Mouse (Mus musculus) lung, adult 2 months (tissue): Measurements from ENCODE around the gene Ebf1. TPM values are rescaled to one million over a fixed set of nuclear protein-coding genes. Genes with fewer than 3 reads are reported as not detected.

Source experiments
- DNase-seq: peaks from one replicate; pipeline ENCODE4 v3.0.0; 2022
- H3K4me1 ChIP-seq: fragments of 200-500 bp; 2 replicates; pipeline ENCODE4 v1.6.1; 2011; ENCODE audit warnings: low read length; ENCODE audit not compliant: control insufficient read depth, insufficient read depth
- H3K4me3 ChIP-seq: fragments of 200-500 bp; replicated peaks from 2 replicates; pipeline ENCODE3; 2011; ENCODE audit warnings: low read depth, mild to moderate bottlenecking, control low read depth, low read length; ENCODE audit errors: extremely low read depth
- CTCF ChIP-seq: fragments of 200-500 bp; IDR thresholded peaks from 2 replicates; pipeline ENCODE4 v1.5.1; 2011; ENCODE audit warnings: mild to moderate bottlenecking, low read length, control low read depth; ENCODE audit not compliant: insufficient read depth
- POLR2A ChIP-seq: fragments of 200-500 bp; IDR thresholded peaks from 2 replicates; pipeline ENCODE4 v1.6.1; 2011; ENCODE audit warnings: low read depth, mild to moderate bottlenecking, control low read depth, low read length, borderline replicate concordance; ENCODE audit errors: extremely low read depth
- WGBS: fragments of 180-500 bp; shearing (Covaris S2); methylation state at CpG from one replicate; pipeline ENCODE4 v1.1.7; 2018; 5-methylcytosine and 5-hydroxymethylcytosine counted together
- polyA plus RNA-seq: library from polyadenylated mRNA; depleted of rRNA; stranded (reverse); fragments of >200 nt; gene quantifications from 2 replicates; pipeline ENCODE4 v1.2.3, GENCODE M21; 2012

The Ebf1 gene
- polyA plus RNA-seq, 1 experiment = 11.8 TPM

GRCm38 (mm10) chr11:44832227-44832939 lies 215.3 kb downstream of the Ebf1 start:
- no peak overlapping the region for H3K4me3 ChIP-seq

DNA sequence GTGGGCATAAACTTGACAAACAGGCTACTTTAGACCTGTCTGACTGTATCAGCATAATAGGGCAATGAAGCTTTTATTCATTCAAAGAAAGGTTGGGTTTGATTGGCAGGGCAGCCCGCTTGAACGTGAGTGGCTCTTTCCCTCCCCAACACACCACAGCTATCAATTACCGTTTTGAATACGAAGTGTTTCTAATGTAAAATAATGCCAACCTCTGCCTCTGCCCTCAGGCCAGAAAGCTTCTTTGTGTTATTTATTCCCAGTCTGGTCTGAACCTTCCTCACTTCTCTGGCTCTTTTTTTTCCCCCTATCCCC lies 215.8 kb downstream of the Ebf1 start:
- 35% methylated on average over 4 of the region's 4 CpGs for WGBS
- no peak for DNase-seq
- H3K4me1 ChIP-seq = no peaks in the 10 kb centered on the region
- H3K4me3 ChIP-seq = no peak overlapping the region
- TF ChIP-seq CTCF (no peak), POLR2A (no peak)

More at GRCm38 (mm10) chr11:44832227-44832939, 215.3 kb downstream of the Ebf1 start:
- no peak for DNase-seq
- no peak for TF ChIP-seq POLR2A
- no peaks in the 10 kb centered on the region for H3K4me1 ChIP-seq
- 50% methylated on average over 14 of the region's 14 CpGs for WGBS

DNA sequence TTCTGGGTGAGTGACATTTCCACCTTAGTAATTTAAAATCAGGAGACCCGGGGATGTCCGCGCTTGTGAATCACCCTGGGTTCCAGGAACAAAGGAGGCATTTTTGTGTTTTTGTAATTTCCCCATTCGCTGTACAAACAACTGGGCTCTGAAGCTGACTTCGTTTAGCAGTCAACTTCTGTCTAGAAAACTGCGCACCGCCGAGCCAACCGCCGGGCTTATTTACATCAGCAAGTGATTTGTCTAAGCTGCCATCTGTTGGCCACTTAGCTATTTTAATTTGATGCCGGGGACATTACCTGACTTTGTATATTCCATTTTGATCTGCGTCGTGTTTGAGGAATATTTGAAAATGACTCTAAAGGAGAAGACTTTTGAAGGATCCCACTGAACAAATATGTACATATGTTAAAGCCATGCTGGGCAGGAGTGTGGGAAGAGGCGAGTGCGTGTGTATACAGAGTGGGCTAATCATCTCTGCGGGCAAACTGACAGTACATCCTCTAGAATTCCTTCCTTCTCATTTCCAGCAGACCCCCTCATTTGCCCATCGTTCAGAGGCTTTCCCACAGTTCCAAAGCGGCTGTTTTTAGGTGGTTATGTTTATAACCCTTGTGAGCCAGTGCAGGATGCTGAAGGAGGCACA lies 216.4 kb downstream of the Ebf1 start:
- H3K4me1 ChIP-seq = no peaks in the 10 kb centered on the region
- DNase-seq = no peak
- 43% methylated on average over 18 of the region's 18 CpGs for WGBS
- no peak overlapping the region for H3K4me3 ChIP-seq
- TF ChIP-seq CTCF = no peak
- TF ChIP-seq POLR2A = no peak

GRCm38 (mm10) chr11:44835166-44835565 lies 218.0 kb downstream of the Ebf1 start:
- DNase-seq = no peak
- 26% methylated on average over 5 of the region's 5 CpGs for WGBS
- TF ChIP-seq CTCF = no peak
- TF ChIP-seq POLR2A = no peak
- Histone ChIP-seq H3K4me3 (no peak overlapping the region), H3K4me1 (no peaks in the 10 kb centered on the region)

GRCm38 (mm10) chr11:44837592-44837991 lies 220.5 kb downstream of the Ebf1 start:
- DNase-seq = no peak
- no peak for TF ChIP-seq POLR2A
- TF ChIP-seq CTCF = no peak
- WGBS = 94% methylated on average over 2 of the region's 2 CpGs
- H3K4me1 ChIP-seq = no peaks in the 10 kb centered on the region
- H3K4me3 ChIP-seq = no peak overlapping the region

DNA sequence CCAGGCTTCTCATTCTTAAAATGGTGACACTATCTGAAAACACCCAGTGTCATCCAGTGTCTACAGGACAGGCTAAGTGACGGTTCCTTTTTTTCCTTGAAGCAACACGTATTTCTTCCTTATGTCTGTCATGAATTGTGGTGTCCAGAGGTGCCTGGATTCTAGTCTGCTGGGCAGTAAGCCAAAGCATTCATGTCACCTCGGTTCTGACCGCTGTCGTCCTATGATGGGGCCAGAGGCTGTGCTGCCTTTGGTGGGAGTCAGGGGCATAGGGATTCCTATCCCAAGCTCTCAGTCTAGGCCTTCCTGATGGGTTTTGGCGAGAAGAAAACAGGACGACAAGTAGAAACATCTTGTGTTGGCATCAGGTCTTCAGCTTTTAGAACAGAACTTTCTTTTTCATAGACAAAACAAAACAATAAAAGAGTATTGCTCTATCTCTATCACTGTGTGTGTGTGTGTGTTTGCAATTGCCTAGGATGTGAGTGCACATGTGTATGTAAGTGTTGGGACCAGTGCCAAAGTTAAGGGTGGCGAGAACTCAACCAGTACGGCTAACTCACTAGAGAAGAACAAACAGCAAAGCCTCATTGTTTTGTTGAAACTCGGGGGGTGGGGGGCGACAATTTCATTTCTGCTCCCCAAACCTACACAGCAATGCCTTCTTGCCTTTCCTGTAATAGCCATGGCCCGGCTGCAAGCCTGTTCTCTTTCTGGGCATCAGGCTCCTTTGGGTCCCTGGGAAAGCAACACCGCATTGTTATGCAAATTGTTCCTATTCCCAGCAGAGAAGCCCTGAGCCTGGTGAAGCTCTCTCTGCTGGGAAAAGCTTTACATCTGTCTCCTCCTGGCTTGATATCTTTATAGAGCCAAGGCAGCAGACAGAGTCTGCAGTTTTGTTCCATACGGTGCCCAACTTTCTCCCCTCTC lies 224.3 kb downstream of the Ebf1 start:
- H3K4me3 ChIP-seq = no peak overlapping the region
- WGBS = 48% methylated on average over 14 of the region's 14 CpGs
- no peaks in the 10 kb centered on the region for H3K4me1 ChIP-seq
- no peak for DNase-seq
- no peak for TF ChIP-seq POLR2A
- TF ChIP-seq CTCF = no peak

- TF ChIP-seq POLR2A (no peak), CTCF (no peak)
- H3K4me3 ChIP-seq = no peak overlapping the region
- WGBS = 71% methylated on average over 3 of the region's 3 CpGs
- H3K4me1 ChIP-seq = no peaks in the 10 kb centered on the region
- DNase-seq = no peak
Measured at GRCm38 (mm10) chr11:44851874-44852273, 234.8 kb downstream of the Ebf1 start.

- Histone ChIP-seq H3K4me1 (no peaks in the 10 kb centered on the region), H3K4me3 (no peak overlapping the region)
- WGBS = 92% methylated on average over 10 of the region's 10 CpGs
- DNase-seq = no peak
- no peak for TF ChIP-seq CTCF
- TF ChIP-seq POLR2A = no peak
Measured at GRCm38 (mm10) chr11:44852921-44853320, 235.8 kb downstream of the Ebf1 start.

- TF ChIP-seq POLR2A = no peak
- no peak for TF ChIP-seq CTCF
- no peak overlapping the region for H3K4me3 ChIP-seq
Measured at GRCm38 (mm10) chr11:44854496-44854895, 237.4 kb downstream of the Ebf1 start.

DNA sequence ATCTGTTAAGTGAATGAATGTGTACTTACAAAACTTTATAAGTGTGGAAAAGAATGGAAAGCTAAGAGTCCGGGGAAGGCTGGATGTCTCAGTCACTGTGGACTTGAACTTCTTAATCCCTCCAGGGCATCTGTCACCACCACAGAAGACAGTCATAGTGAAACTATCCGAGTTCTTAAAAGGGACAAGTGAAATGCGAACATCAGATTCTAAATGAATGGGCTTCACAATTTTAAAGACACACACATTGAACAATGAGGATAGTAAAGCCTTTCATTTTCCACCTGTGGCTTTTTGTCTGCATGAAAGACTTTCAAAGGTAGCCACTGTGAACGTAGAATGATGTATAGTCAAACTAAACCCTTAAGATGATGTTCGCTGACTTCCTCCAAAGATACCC lies 244.0 kb downstream of the Ebf1 start:
- no peak for DNase-seq
- no peak overlapping the region for H3K4me3 ChIP-seq
- no peaks in the 10 kb centered on the region for H3K4me1 ChIP-seq
- no peak for TF ChIP-seq POLR2A
- no peak for TF ChIP-seq CTCF
- 77% methylated on average over 5 of the region's 5 CpGs for WGBS

More at GRCm38 (mm10) chr11:44854496-44854895, 237.4 kb downstream of the Ebf1 start:
- no peak for DNase-seq
- 63% methylated on average over 7 of the region's 7 CpGs for WGBS
- no peaks in the 10 kb centered on the region for H3K4me1 ChIP-seq
